Comparison of ENCODE assay signal across 12 mouse cellular contexts in genomic region chr15:10779941-10780620, GRCm38 (mm10).
A peak's percentile ranks its signal among the peaks of the same experiment; 100 is the strongest.
DNase-seq lines count a peak whose midpoint lies in the region; ATAC-seq and TF ChIP-seq lines count a peak whose summit lies in the region.
"Had no signal": no experiment of that assay in that cellular context is flagged by ENCODE, and none has a peak within 500 bp of the region (broad histone marks: within the 10 kb centered on the region; RNA-seq: fewer than 3 reads in every experiment).

No protein-coding gene starts in this region.

- peak; percentile 21 to 65 for DNase-seq in adrenal gland, adult (ENCODE audit: inconsistent age in 2 of 2, low spot score in 1 of 2)
- no peak for DNase-seq in adrenal gland, postnatal 25 days
- DNase-seq in liver, postnatal 0 days, result no peak
- peak; percentile 60 for DNase-seq in kidney, adult 9 months
- DNase-seq in layer of hippocampus, adult 2 months (ENCODE audit: low spot score in 2 of 2), result no peak
- DNase-seq in adipocyte (ENCODE audit: low spot score), result no peak

- no peak overlapping the region for H3K9ac ChIP-seq in liver, embryonic 12.5 days
- no peak overlapping the region for H3K9ac ChIP-seq in liver, postnatal 0 days (replicated peaks)
- H3K9ac ChIP-seq: heart, embryonic 13.5 days; intestine, embryonic 15.5 days had no signal

- no peaks in the 10 kb centered on the region for H3K27me3 ChIP-seq in liver, embryonic 12.5 days (replicated peaks)
- no peaks in the 10 kb centered on the region for H3K27me3 ChIP-seq in liver, postnatal 0 days (ENCODE audit: insufficient read depth, low read length)
- no peaks in the 10 kb centered on the region for H3K27me3 ChIP-seq in megakaryocyte, embryonic 14.5 days (replicated peaks)
- H3K27me3 ChIP-seq: heart, embryonic 13.5 days; intestine, embryonic 15.5 days had no signal

- peak overlapping the region; percentile 14; the same call in 1 of the 2 replicates for H3K4me2 ChIP-seq in liver, embryonic 12.5 days
- no peak overlapping the region for H3K4me2 ChIP-seq in liver, postnatal 0 days (ENCODE audit: low read depth, low read length)
- H3K4me2 ChIP-seq: heart, embryonic 13.5 days; intestine, embryonic 15.5 days had no signal

- no peak for TF ChIP-seq EP300 in liver, postnatal 0 days (IDR thresholded peaks at IDR 0.05; ENCODE audit: low read depth)

- 14% methylated on average over 13 of the region's 13 CpGs for WGBS in liver, embryonic 12.5 days (ENCODE audit: insufficient replicate concordance)
- whole genome bisulfite sequencing in liver, postnatal 0 days (ENCODE audit: insufficient replicate concordance), result 29% methylated on average over 13 of the region's 13 CpGs

- no peak for ATAC-seq in liver, embryonic 12.5 days
- ATAC-seq in liver, postnatal 0 days, result no peak
- ATAC-seq: intestine, embryonic 15.5 days had no signal

- no peaks in the 10 kb centered on the region for H3K36me3 ChIP-seq in liver, embryonic 12.5 days
- H3K36me3 ChIP-seq in liver, postnatal 0 days (replicated peaks; ENCODE audit: insufficient read depth, low read length), result no peaks in the 10 kb centered on the region
- H3K36me3 ChIP-seq in megakaryocyte, embryonic 14.5 days (replicated peaks; ENCODE audit: low read length), result no peaks in the 10 kb centered on the region
- H3K36me3 ChIP-seq: heart, embryonic 13.5 days; intestine, embryonic 15.5 days had no signal

- TF ChIP-seq CTCF in liver, postnatal 0 days (IDR thresholded peaks at IDR 0.05; ENCODE audit: low read depth), result no peak
- TF ChIP-seq CTCF in layer of hippocampus, adult 2 months (conservative IDR thresholded peaks at IDR 0.05), result no peak

- H3K4me3 ChIP-seq in liver, embryonic 12.5 days, result no peak overlapping the region
- H3K4me3 ChIP-seq in liver, postnatal 0 days (ENCODE audit: low read depth, low read length), result no peak overlapping the region
- H3K4me3 ChIP-seq in megakaryocyte, embryonic 14.5 days (replicated peaks), result peak overlapping the region; percentile 85
- H3K4me3 ChIP-seq in layer of hippocampus, adult 2 months, result no peak overlapping the region
- H3K4me3 ChIP-seq: heart, embryonic 13.5 days; intestine, embryonic 15.5 days; left cerebral cortex, adult 2 months had no signal

- H3K27ac ChIP-seq in liver, embryonic 12.5 days, result no peak overlapping the region
- no peak overlapping the region for H3K27ac ChIP-seq in liver, postnatal 0 days (ENCODE audit: low read depth)
- no peak overlapping the region for H3K27ac ChIP-seq in layer of hippocampus, adult 2 months
- H3K27ac ChIP-seq: heart, embryonic 13.5 days; intestine, embryonic 15.5 days; left cerebral cortex, adult 2 months; stomach, postnatal 0 days had no signal

- H3K4me1 ChIP-seq in liver, embryonic 12.5 days, result peaks cover 5% of the 10 kb centered on the region; the same call in 1 of the 2 replicates
- no peaks in the 10 kb centered on the region for H3K4me1 ChIP-seq in liver, postnatal 0 days (ENCODE audit: insufficient read depth)
- H3K4me1 ChIP-seq in megakaryocyte, embryonic 14.5 days, result peaks cover 22% of the 10 kb centered on the region
- H3K4me1 ChIP-seq: heart, embryonic 13.5 days; intestine, embryonic 15.5 days had no signal

- no peaks in the 10 kb centered on the region for H3K9me3 ChIP-seq in liver, embryonic 12.5 days (replicated peaks)
- no peaks in the 10 kb centered on the region for H3K9me3 ChIP-seq in liver, postnatal 0 days (ENCODE audit: low read length)
- no peaks in the 10 kb centered on the region for H3K9me3 ChIP-seq in megakaryocyte, embryonic 14.5 days
- H3K9me3 ChIP-seq: heart, embryonic 13.5 days; intestine, embryonic 15.5 days had no signal

Comparison
In these comparisons a context has a peak if more than half of its experiments do, and no peak if none do; other contexts are left out.
1. DNase-seq: peak in adrenal gland, adult (2 of 2) and kidney, adult 9 months (single experiment); none in adrenal gland, postnatal 25 days (single experiment), liver, postnatal 0 days (single experiment), layer of hippocampus, adult 2 months (0 of 2) and adipocyte (single experiment).